In genomic region chr11:35049663-35050215, GRCm38 (mm10) we compare ENCODE assay signal across 20 mouse cellular contexts.
DNase-seq lines count a peak whose midpoint lies in the region; ATAC-seq and TF ChIP-seq lines count a peak whose summit lies in the region.
"Had no signal": no experiment of that assay in that cellular context is flagged by ENCODE, and none has a peak within 500 bp of the region (broad histone marks: within the 10 kb centered on the region; RNA-seq: fewer than 3 reads in every experiment).

No protein-coding gene starts in this region.

- intact Hi-C loops in left cerebral cortex, postnatal 36 days (cut with DNase I): no loop called here

- no peak for DNase-seq in embryonic facial prominence, embryonic 10.5 days (ENCODE audit: low spot score)
- peak; percentile 4 for DNase-seq in kidney, adult 9 months
- peak; percentile 15 for DNase-seq in kidney, postnatal 14 days
- peak; percentile 50 for DNase-seq in lung, postnatal 0 days (ENCODE audit: low spot score)
- DNase-seq in left cerebral cortex, postnatal 36 days (ENCODE audit: low spot score in 2 of 2): no peak
- no peak for DNase-seq in urinary bladder, adult 2 months (ENCODE audit: low spot score)
- DNase-seq: adrenal gland, postnatal 10 days; cerebellum, adult 9-10 months; gastrocnemius, adult 2 months; heart, postnatal 4 days; layer of hippocampus, adult 9-11 months; liver; thymus, adult 18-20 months; thymus, postnatal 4 days had no signal

- peaks cover 6% of the 10 kb centered on the region; the same call in 1 of the 2 replicates for H3K4me1 ChIP-seq in embryonic facial prominence, embryonic 15.5 days
- peaks cover 11% of the 10 kb centered on the region for H3K4me1 ChIP-seq in embryonic facial prominence, embryonic 10.5 days
- 0 out of 2 replicates have a peak, but pooled peaks cover 2% of the 10 kb centered on the region for H3K4me1 ChIP-seq in kidney, embryonic 14.5 days (ENCODE audit: control insufficient read depth, insufficient read depth, low read length)
- no peaks in the 10 kb centered on the region for H3K4me1 ChIP-seq in lung, postnatal 0 days (ENCODE audit: insufficient read depth, low read depth, low read length)
- H3K4me1 ChIP-seq: hindbrain, embryonic 15.5 days; liver, embryonic 15.5 days; midbrain, embryonic 12.5 days had no signal

- no peak for TF ChIP-seq CTCF in lung, postnatal 0 days (IDR thresholded peaks at IDR 0.05)

- H3K36me3 ChIP-seq in embryonic facial prominence, embryonic 15.5 days: no peaks in the 10 kb centered on the region
- no peaks in the 10 kb centered on the region for H3K36me3 ChIP-seq in embryonic facial prominence, embryonic 10.5 days (replicated peaks)
- no peaks in the 10 kb centered on the region for H3K36me3 ChIP-seq in kidney, embryonic 14.5 days (ENCODE audit: control insufficient read depth, insufficient read depth, low read length)
- no peaks in the 10 kb centered on the region for H3K36me3 ChIP-seq in lung, postnatal 0 days (ENCODE audit: insufficient read depth, low read length)
- H3K36me3 ChIP-seq: hindbrain, embryonic 15.5 days; intestine, embryonic 15.5 days; liver, embryonic 15.5 days; midbrain, embryonic 12.5 days had no signal

- no peaks in the 10 kb centered on the region for H3K9me3 ChIP-seq in embryonic facial prominence, embryonic 15.5 days (replicated peaks)
- no peaks in the 10 kb centered on the region for H3K9me3 ChIP-seq in embryonic facial prominence, embryonic 10.5 days
- no peaks in the 10 kb centered on the region for H3K9me3 ChIP-seq in kidney, embryonic 14.5 days (ENCODE audit: control insufficient read depth, low read length)
- H3K9me3 ChIP-seq in lung, postnatal 0 days (ENCODE audit: low read length): no peaks in the 10 kb centered on the region
- H3K9me3 ChIP-seq: hindbrain, embryonic 15.5 days; intestine, embryonic 15.5 days; liver, embryonic 15.5 days; midbrain, embryonic 12.5 days had no signal

- no peak overlapping the region for H3K27ac ChIP-seq in embryonic facial prominence, embryonic 15.5 days (replicated peaks)
- H3K27ac ChIP-seq in embryonic facial prominence, embryonic 10.5 days (replicated peaks): no peak overlapping the region
- H3K27ac ChIP-seq in kidney, embryonic 14.5 days (ENCODE audit: low read depth, low read length): no peak overlapping the region
- H3K27ac ChIP-seq in lung, postnatal 0 days (ENCODE audit: low read length): no peak overlapping the region
- H3K27ac ChIP-seq: gastrocnemius, adult 2 months; hindbrain, embryonic 15.5 days; intestine, embryonic 15.5 days; liver, embryonic 15.5 days; midbrain, embryonic 12.5 days had no signal

- no peak overlapping the region for H3K4me2 ChIP-seq in embryonic facial prominence, embryonic 15.5 days (replicated peaks)
- H3K4me2 ChIP-seq in kidney, embryonic 14.5 days (replicated peaks; ENCODE audit: low read depth, low read length): no peak overlapping the region
- no peak overlapping the region for H3K4me2 ChIP-seq in lung, postnatal 0 days (replicated peaks; ENCODE audit: low read depth, low read length)
- H3K4me2 ChIP-seq: hindbrain, embryonic 15.5 days; intestine, embryonic 15.5 days; liver, embryonic 15.5 days; midbrain, embryonic 12.5 days had no signal

- no peak overlapping the region for H3K4me3 ChIP-seq in embryonic facial prominence, embryonic 15.5 days (replicated peaks)
- no peak overlapping the region for H3K4me3 ChIP-seq in embryonic facial prominence, embryonic 10.5 days
- H3K4me3 ChIP-seq in kidney, embryonic 14.5 days (ENCODE audit: low read length): no peak overlapping the region
- no peak overlapping the region for H3K4me3 ChIP-seq in lung, postnatal 0 days (ENCODE audit: low read depth, low read length)
- H3K4me3 ChIP-seq: gastrocnemius, adult 2 months; hindbrain, embryonic 15.5 days; intestine, embryonic 15.5 days; liver, embryonic 15.5 days; midbrain, embryonic 12.5 days had no signal

- H3K9ac ChIP-seq in embryonic facial prominence, embryonic 15.5 days: no peak overlapping the region
- no peak overlapping the region for H3K9ac ChIP-seq in kidney, embryonic 14.5 days (ENCODE audit: low read depth, low read length)
- no peak overlapping the region for H3K9ac ChIP-seq in lung, postnatal 0 days (replicated peaks; ENCODE audit: low read depth)
- H3K9ac ChIP-seq: hindbrain, embryonic 15.5 days; intestine, embryonic 15.5 days; liver, embryonic 15.5 days; midbrain, embryonic 12.5 days had no signal

- no peaks in the 10 kb centered on the region for H3K27me3 ChIP-seq in embryonic facial prominence, embryonic 15.5 days
- H3K27me3 ChIP-seq in embryonic facial prominence, embryonic 10.5 days (replicated peaks; ENCODE audit: low read depth, poor library complexity, severe bottlenecking): no peaks in the 10 kb centered on the region
- no peaks in the 10 kb centered on the region for H3K27me3 ChIP-seq in kidney, embryonic 14.5 days (ENCODE audit: control insufficient read depth, insufficient read depth, low read length)
- no peaks in the 10 kb centered on the region for H3K27me3 ChIP-seq in lung, postnatal 0 days (replicated peaks; ENCODE audit: insufficient read depth, low read length)
- H3K27me3 ChIP-seq: hindbrain, embryonic 15.5 days; intestine, embryonic 15.5 days; liver, embryonic 15.5 days; midbrain, embryonic 12.5 days had no signal

- 0 out of 2 replicates have a peak, but pooled peaks have one; percentile 11 for ATAC-seq in embryonic facial prominence, embryonic 15.5 days (ENCODE audit: insufficient number of reproducible peaks, low FRiP score, low TSS enrichment, low read depth)
- ATAC-seq in kidney, embryonic 14.5 days (ENCODE audit: low FRiP score, low TSS enrichment): no peak
- peak; percentile 67 for ATAC-seq in lung, postnatal 0 days
- ATAC-seq: intestine, embryonic 15.5 days had no signal

- 82% methylated on average over 8 of the region's 8 CpGs for WGBS in embryonic facial prominence, embryonic 15.5 days
- WGBS in embryonic facial prominence, embryonic 10.5 days: 77% methylated on average over 8 of the region's 8 CpGs
- WGBS in kidney, embryonic 14.5 days: 61% methylated on average over 8 of the region's 8 CpGs
- WGBS in lung, postnatal 0 days: 66% methylated on average over 8 of the region's 8 CpGs

- peak; percentile 50; the same call in 1 of the 2 replicates for TF ChIP-seq EP300 in lung, postnatal 0 days (IDR thresholded peaks at IDR 0.05)

Comparison
In these comparisons a context has a peak if more than half of its experiments do, and no peak if none do; other contexts are left out.
1. DNase-seq: peak in kidney, adult 9 months (single experiment), kidney, postnatal 14 days (single experiment) and lung, postnatal 0 days (single experiment); none in embryonic facial prominence, embryonic 10.5 days (single experiment), left cerebral cortex, postnatal 36 days (0 of 2) and urinary bladder, adult 2 months (single experiment).